Mouse (Mus musculus) ovary, postnatal 36 days (tissue): ENCODE measurements around the gene Fstl4.

Experiments
- DNase-seq: peaks from one replicate; pipeline ENCODE4 v3.0.0; 2022; ENCODE audit warnings: low spot score, mixed read lengths

Gene Fstl4

GRCm38 (mm10) chr11:52773073-52773472 lies 8.6 kb downstream of the Fstl4 start:
- DNase-seq: no peak

- DNase-seq: no peak
Measured at GRCm38 (mm10) chr11:52775291-52775690, 10.9 kb downstream of the Fstl4 start.

- DNase-seq: no peak
Measured at GRCm38 (mm10) chr11:52782426-52782825, 18.0 kb downstream of the Fstl4 start.

- DNase-seq: no peak
Measured at GRCm38 (mm10) chr11:52794331-52794730, 29.9 kb downstream of the Fstl4 start.

GRCm38 (mm10) chr11:52809542-52809941 lies 45.1 kb downstream of the Fstl4 start:
- no peak for DNase-seq

GRCm38 (mm10) chr11:52816004-52816403 lies 51.6 kb downstream of the Fstl4 start:
- no peak for DNase-seq

- DNase-seq: no peak
Measured at GRCm38 (mm10) chr11:52820336-52820905, 56.0 kb downstream of the Fstl4 start.

GRCm38 (mm10) chr11:52826591-52826990 lies 62.2 kb downstream of the Fstl4 start:
- no peak for DNase-seq

- DNase-seq: no peak
Measured at GRCm38 (mm10) chr11:52831631-52832310, 67.3 kb downstream of the Fstl4 start.

GRCm38 (mm10) chr11:52832311-52832675 lies 67.9 kb downstream of the Fstl4 start:
- DNase-seq: no peak

- no peak for DNase-seq
Measured at GRCm38 (mm10) chr11:52848691-52849090, 84.3 kb downstream of the Fstl4 start.

GRCm38 (mm10) chr11:52850071-52850470 lies 85.6 kb downstream of the Fstl4 start:
- no peak for DNase-seq

- DNase-seq: no peak
Measured at GRCm38 (mm10) chr11:52872846-52873512, 108.5 kb downstream of the Fstl4 start.

- no peak for DNase-seq
Measured at GRCm38 (mm10) chr11:52875916-52876765, 111.7 kb downstream of the Fstl4 start.

GRCm38 (mm10) chr11:52877662-52878061 lies 113.2 kb downstream of the Fstl4 start:
- DNase-seq: no peak

GRCm38 (mm10) chr11:52879958-52880357 lies 115.5 kb downstream of the Fstl4 start:
- DNase-seq: no peak

GRCm38 (mm10) chr11:52886559-52887303 lies 122.3 kb downstream of the Fstl4 start:
- no peak for DNase-seq

GRCm38 (mm10) chr11:52888150-52888549 lies 123.7 kb downstream of the Fstl4 start:
- DNase-seq: no peak

- no peak for DNase-seq
Measured at GRCm38 (mm10) chr11:52889527-52889926, 125.1 kb downstream of the Fstl4 start.

GRCm38 (mm10) chr11:52890156-52890555 lies 125.7 kb downstream of the Fstl4 start:
- DNase-seq: no peak

- no peak for DNase-seq
Measured at GRCm38 (mm10) chr11:52904101-52904500, 139.7 kb downstream of the Fstl4 start.

- DNase-seq: no peak
Measured at GRCm38 (mm10) chr11:52910788-52911187, 146.4 kb downstream of the Fstl4 start.
